Mouse (Mus musculus): ENCODE measurements around the gene Rfx4. TPM values are rescaled to one million over a fixed set of nuclear protein-coding genes. Genes with fewer than 3 reads are reported as not detected.

Rfx4 gene
- polyA plus RNA-seq, 1 experiment = 0.30 TPM

DNA sequence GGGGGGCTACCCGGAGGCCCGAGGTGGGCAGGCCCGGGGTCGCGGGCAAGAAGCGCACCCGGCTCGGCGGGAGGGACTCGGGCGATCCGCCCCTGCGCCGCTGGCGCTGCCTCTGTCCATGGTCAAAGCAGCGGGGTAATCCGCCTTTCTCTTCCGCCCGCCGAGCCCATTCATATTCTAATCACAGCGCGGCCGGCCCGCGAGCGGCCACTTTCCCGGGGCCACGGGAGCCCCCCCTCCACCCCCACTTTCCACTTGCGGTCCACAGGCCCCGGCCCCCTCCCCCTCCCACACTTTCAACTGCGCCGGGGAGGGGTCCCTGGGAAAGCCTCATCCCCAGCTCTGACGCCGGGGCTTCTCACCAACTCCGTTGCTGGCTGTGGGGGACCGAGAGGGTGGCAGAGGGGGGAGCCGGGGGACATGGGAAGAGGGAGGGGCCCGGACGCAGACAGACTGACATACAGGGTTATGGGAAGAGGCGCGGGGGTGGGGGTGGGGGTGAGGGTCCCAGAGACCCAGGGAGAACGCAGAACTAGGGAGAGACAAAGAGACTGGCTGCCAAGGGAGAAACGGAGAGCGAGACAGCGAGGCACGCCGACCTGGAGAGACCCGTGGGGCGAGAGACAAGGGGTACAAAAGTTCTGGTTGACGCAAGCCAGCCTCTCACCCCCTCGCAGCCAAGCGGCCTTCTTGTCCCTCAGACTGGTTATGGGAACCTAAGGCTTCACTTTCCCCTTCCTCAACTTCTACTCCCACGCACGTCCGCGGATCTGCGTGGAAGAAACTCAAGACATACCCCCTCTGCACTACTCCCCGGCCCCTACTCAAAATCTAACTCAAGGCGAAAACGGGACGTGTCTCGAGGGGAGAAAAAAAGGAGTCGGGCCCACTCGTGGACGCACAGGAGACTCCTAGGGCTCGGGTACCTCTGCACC lies 744 bp upstream of the Rfx4 start:
- no peak overlapping the region for H3K27ac ChIP-seq (ENCODE audit: insufficient read depth, low read length)
- H3K9me3 ChIP-seq (replicated peaks; ENCODE audit: control insufficient read depth, insufficient read depth, low read length, poor library complexity, severe bottlenecking) = peaks cover 4% of the 10 kb centered on the region; the same call in 1 of the 2 replicates
- H3K27me3 ChIP-seq (ENCODE audit: control insufficient read depth, insufficient read depth, low read length, poor library complexity, severe bottlenecking) = peaks cover 40% of the 10 kb centered on the region
- peak overlapping the region; percentile 0; the same call in 1 of the 2 replicates for H3K9ac ChIP-seq (ENCODE audit: low read depth, poor library complexity, severe bottlenecking)
- TF ChIP-seq EP300 (IDR thresholded peaks at IDR 0.05; ENCODE audit: insufficient read depth, low read depth, low read length) (no peak), CTCF (IDR thresholded peaks at IDR 0.05; ENCODE audit: low read depth, low read length) (no peak), POLR2A (IDR thresholded peaks at IDR 0.05; ENCODE audit: insufficient read depth, low read length) (no peak)
- no peaks in the 10 kb centered on the region for H3K4me1 ChIP-seq (ENCODE audit: control insufficient read depth, insufficient read depth, low read length)
- peak overlapping the region; percentile 65 for H3K4me3 ChIP-seq (ENCODE audit: low read depth, low read length)
- no peaks in the 10 kb centered on the region for H3K36me3 ChIP-seq (ENCODE audit: control insufficient read depth, insufficient read depth, low read length, poor library complexity, severe bottlenecking)

DNA sequence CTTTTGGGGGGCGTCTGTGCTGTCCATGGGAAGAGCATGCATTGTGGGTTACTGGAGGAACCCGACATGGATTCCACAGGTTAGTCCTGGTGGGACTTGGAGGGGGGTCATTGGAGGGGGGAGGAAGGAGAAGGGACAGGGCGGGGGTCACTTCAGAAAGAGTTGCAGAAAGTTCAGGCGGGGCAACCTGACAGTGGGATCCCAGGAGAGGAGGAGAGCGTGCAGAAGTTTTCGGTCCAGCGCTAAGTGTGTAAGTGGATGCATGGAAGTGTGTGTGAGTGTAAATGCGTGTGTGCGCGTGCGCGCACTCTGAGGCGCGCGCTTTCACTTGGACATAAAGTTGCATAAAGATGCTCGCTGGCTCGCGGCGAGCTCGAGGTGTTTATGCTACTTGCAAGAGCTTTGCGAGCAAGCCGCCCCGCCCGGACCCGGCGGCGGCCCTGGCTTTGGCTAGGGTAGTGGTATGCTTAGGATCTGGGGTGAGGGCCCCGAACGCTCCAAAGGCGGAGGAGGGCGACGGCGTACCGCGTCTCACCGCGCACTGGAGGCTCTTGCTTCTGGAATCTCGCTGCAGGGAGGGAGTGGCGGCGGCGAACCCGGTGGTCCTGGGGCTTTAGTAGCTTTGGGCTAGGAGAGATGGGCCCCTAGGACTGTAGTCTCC lies 703 bp downstream of the Rfx4 start:
- Histone ChIP-seq H3K27me3 (ENCODE audit: control insufficient read depth, insufficient read depth, low read length, poor library complexity, severe bottlenecking) (peaks cover 38% of the 10 kb centered on the region), H3K4me3 (ENCODE audit: low read depth, low read length) (peak overlapping the region; percentile 30), H3K36me3 (ENCODE audit: control insufficient read depth, insufficient read depth, low read length, poor library complexity, severe bottlenecking) (no peaks in the 10 kb centered on the region), H3K9ac (ENCODE audit: low read depth, poor library complexity, severe bottlenecking) (no peak overlapping the region), H3K27ac (ENCODE audit: insufficient read depth, low read length) (no peak overlapping the region), H3K9me3 (replicated peaks; ENCODE audit: control insufficient read depth, insufficient read depth, low read length, poor library complexity, severe bottlenecking) (no peaks in the 10 kb centered on the region), H3K4me1 (ENCODE audit: control insufficient read depth, insufficient read depth, low read length) (no peaks in the 10 kb centered on the region)
- TF ChIP-seq POLR2A (IDR thresholded peaks at IDR 0.05; ENCODE audit: insufficient read depth, low read length) = no peak
- no peak for TF ChIP-seq CTCF (IDR thresholded peaks at IDR 0.05; ENCODE audit: low read depth, low read length)
- TF ChIP-seq EP300 (IDR thresholded peaks at IDR 0.05; ENCODE audit: insufficient read depth, low read depth, low read length) = no peak

DNA sequence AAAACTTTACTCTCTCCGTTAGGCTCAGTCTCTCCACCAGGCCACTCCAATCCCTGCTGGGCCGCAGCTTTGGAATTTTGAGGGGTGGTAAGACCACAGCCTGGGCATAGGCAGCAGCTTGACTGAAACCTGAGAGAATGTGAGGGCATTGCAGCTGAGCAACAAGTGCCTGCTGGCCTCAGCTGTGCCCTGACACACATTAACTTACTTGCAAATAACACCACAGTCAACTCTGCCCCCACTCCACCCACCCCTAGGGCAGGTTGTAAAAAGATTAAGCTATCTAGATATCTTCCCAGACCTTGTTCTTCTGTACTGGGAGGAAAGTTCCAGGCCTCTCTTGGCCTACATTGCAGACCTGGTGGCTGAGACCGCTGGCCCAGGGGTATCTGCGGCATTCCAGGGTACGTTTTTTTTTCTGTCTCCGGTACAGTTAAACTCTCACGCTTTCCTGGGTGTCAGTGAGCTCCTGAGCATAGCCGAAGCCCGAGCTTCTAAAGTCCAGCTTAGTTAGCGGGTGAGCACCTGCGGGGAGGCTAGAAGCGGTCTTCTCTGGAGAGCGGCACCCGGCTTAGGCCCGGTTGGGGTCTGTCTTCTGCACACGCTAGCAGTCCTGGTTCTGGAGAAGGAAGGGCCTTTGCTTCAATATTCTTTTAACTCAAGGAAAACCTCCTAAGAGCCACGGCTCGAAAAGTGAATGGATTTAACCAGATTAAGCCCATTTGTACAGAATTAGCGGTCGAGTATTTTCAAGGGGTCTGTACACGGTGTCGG lies 1.8 kb downstream of the Rfx4 start:
- H3K9me3 ChIP-seq (replicated peaks; ENCODE audit: control insufficient read depth, insufficient read depth, low read length, poor library complexity, severe bottlenecking) = no peaks in the 10 kb centered on the region
- TF ChIP-seq POLR2A (IDR thresholded peaks at IDR 0.05; ENCODE audit: insufficient read depth, low read length) (no peak), EP300 (IDR thresholded peaks at IDR 0.05; ENCODE audit: insufficient read depth, low read depth, low read length) (no peak)
- H3K27me3 ChIP-seq (ENCODE audit: control insufficient read depth, insufficient read depth, low read length, poor library complexity, severe bottlenecking) = peaks cover 38% of the 10 kb centered on the region
- no peaks in the 10 kb centered on the region for H3K36me3 ChIP-seq (ENCODE audit: control insufficient read depth, insufficient read depth, low read length, poor library complexity, severe bottlenecking)
- no peak overlapping the region for H3K27ac ChIP-seq (ENCODE audit: insufficient read depth, low read length)
- H3K9ac ChIP-seq (ENCODE audit: low read depth, poor library complexity, severe bottlenecking) = no peak overlapping the region
- H3K4me1 ChIP-seq (ENCODE audit: control insufficient read depth, insufficient read depth, low read length) = no peaks in the 10 kb centered on the region
- H3K4me3 ChIP-seq (ENCODE audit: low read depth, low read length) = no peak overlapping the region

DNA sequence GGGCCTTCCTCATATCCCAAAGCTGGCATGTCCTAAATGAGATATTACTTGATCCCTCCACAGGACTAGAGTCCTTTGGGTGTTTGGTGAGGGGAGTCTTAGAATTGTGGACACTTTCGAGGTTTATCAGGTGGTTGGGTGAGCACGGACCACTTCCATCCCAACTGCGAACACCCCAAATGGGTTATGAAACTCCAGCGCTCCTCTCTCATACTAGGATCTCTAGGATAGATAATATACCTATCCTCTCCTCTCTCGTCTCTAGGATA lies 2.3 kb downstream of the Rfx4 start:
- Histone ChIP-seq H3K36me3 (ENCODE audit: control insufficient read depth, insufficient read depth, low read length, poor library complexity, severe bottlenecking) (no peaks in the 10 kb centered on the region), H3K27ac (ENCODE audit: insufficient read depth, low read length) (no peak overlapping the region), H3K9ac (ENCODE audit: low read depth, poor library complexity, severe bottlenecking) (no peak overlapping the region), H3K9me3 (replicated peaks; ENCODE audit: control insufficient read depth, insufficient read depth, low read length, poor library complexity, severe bottlenecking) (no peaks in the 10 kb centered on the region), H3K27me3 (ENCODE audit: control insufficient read depth, insufficient read depth, low read length, poor library complexity, severe bottlenecking) (peaks cover 38% of the 10 kb centered on the region), H3K4me3 (ENCODE audit: low read depth, low read length) (no peak overlapping the region), H3K4me1 (ENCODE audit: control insufficient read depth, insufficient read depth, low read length) (no peaks in the 10 kb centered on the region)
- no peak for TF ChIP-seq CTCF (IDR thresholded peaks at IDR 0.05; ENCODE audit: low read depth, low read length)
- TF ChIP-seq EP300 (IDR thresholded peaks at IDR 0.05; ENCODE audit: insufficient read depth, low read depth, low read length) = no peak
- TF ChIP-seq POLR2A (IDR thresholded peaks at IDR 0.05; ENCODE audit: insufficient read depth, low read length) = no peak

DNA sequence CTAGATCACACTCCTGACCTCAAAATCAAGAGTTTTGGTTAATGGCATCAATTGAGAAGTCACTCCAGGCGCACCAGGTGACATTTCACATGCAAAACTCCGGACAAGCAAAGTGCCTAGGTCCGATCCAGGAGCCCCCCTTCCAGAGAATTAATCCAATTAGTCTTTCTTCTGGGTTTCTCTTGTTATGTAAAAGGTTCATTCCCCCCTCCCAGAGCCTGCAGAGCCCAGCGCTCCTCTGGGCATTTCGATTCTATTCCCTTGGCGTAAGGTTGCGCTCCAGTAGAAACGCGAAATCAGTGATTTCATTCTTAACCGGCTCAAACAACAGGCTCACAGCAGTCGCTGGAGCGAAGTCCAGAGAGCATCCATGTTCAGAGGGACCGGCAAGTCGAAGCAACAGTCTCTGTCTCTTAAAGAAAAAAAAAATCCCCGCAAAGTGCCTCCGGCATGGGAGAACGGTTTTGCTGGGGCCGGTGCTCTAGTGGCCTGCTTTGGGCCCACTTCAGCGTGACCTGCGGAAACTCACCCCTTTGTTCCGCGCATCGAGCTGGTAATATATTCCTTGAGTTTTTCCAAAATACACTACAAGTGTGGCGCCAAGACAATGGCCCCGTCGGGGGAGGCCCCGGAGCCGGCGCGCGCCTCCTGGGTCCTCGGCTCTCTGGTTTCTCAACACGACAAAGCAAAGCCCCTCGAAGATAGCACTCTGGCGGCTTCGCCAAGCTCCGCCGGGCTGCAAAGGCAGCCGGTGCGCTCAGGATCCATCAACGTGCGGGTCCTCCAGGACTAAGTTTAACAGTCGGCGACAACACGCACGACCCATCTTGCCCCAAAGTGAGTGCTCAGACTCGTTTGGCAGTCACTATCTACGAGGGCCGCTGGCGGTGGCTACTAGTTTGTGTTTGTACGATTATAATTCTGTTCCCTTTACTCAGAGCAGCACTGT lies 2.9 kb downstream of the Rfx4 start:
- no peak overlapping the region for H3K27ac ChIP-seq (ENCODE audit: insufficient read depth, low read length)
- peaks cover 38% of the 10 kb centered on the region for H3K27me3 ChIP-seq (ENCODE audit: control insufficient read depth, insufficient read depth, low read length, poor library complexity, severe bottlenecking)
- H3K4me3 ChIP-seq (ENCODE audit: low read depth, low read length) = peak overlapping the region; percentile 12
- TF ChIP-seq POLR2A (IDR thresholded peaks at IDR 0.05; ENCODE audit: insufficient read depth, low read length) (no peak), EP300 (IDR thresholded peaks at IDR 0.05; ENCODE audit: insufficient read depth, low read depth, low read length) (no peak), CTCF (IDR thresholded peaks at IDR 0.05; ENCODE audit: low read depth, low read length) (no peak)
- H3K36me3 ChIP-seq (ENCODE audit: control insufficient read depth, insufficient read depth, low read length, poor library complexity, severe bottlenecking) = no peaks in the 10 kb centered on the region
- H3K9ac ChIP-seq (ENCODE audit: low read depth, poor library complexity, severe bottlenecking) = 0 out of 2 replicates have a peak overlapping the region, but pooled peaks have one; percentile 28
- H3K9me3 ChIP-seq (replicated peaks; ENCODE audit: control insufficient read depth, insufficient read depth, low read length, poor library complexity, severe bottlenecking) = no peaks in the 10 kb centered on the region
- no peaks in the 10 kb centered on the region for H3K4me1 ChIP-seq (ENCODE audit: control insufficient read depth, insufficient read depth, low read length)
